Mouse (Mus musculus) ES-E14 (cell line): ENCODE measurements at regions not wholly inside any gene's neighbourhood (a gene's known extent, or its start where the extent isn't known, plus 50 kb on each side); places are given as distances from the start of the nearest gene placed in this dataset.

Experiments used
- MAFK ChIP-seq: IDR thresholded peaks from 2 replicates; pipeline ENCODE4 v1.6.1; 2014; ENCODE audit warnings: mild to moderate bottlenecking, low read depth, low read length, inconsistent platforms; ENCODE audit not compliant: insufficient read depth
- ZNF384 ChIP-seq: IDR thresholded peaks from 2 replicates; pipeline ENCODE4 v1.6.1; 2012; ENCODE audit warnings: low read depth, low read length, inconsistent platforms

DNA sequence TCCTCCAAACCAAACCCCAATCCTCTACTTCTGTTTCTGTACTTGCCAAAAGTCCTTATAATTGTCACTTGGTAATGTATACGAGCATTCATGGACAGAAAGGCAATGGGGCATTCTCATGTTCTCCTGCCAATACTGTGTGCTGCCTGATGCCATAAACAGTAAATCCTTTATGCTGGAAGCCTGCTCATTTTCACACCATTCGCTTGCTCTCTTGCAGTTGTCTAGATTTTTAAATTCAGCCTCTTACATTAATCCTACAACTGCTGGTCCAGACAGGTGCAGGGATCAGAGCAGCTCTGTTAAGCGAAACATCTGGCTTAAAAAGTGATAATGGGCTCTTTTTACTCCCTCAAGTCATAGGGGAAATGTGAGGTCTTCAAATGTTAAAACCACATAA lies 152.9 kb upstream of the Vgll2 start:
- TF ChIP-seq MAFK (no peak), ZNF384 (no peak)
